Mouse (Mus musculus) liver, embryonic 16.5 days (tissue): ENCODE measurements around the gene Fgfr3. TPM values are rescaled to one million over a fixed set of nuclear protein-coding genes. Genes with fewer than 3 reads are reported as not detected.
A peak's percentile ranks its signal among the peaks of the same experiment; 100 is the strongest.

Experiments used
- ATAC-seq: fragments of 200-750 bp; cut with Nextera tagmentation; 2 replicates; pipeline ENCODE4 v1.8.0; 2017; ENCODE audit warnings: low read depth, mild to moderate bottlenecking, moderate number of reproducible peaks, moderate library complexity
- H3K27ac ChIP-seq: fragments of 300-500 bp; sonication (generic); 2 replicates; pipeline ENCODE4 v1.5.1; 2014; ENCODE audit warnings: mild to moderate bottlenecking, low read length
- H3K27me3 ChIP-seq: fragments of 300-500 bp; sonication (generic); 2 replicates; pipeline ENCODE4 v1.6.1; 2014; ENCODE audit warnings: low read depth, low read length, mixed read lengths; ENCODE audit not compliant: control insufficient read depth, insufficient read depth
- H3K36me3 ChIP-seq: fragments of 300-500 bp; sonication (generic); 2 replicates; pipeline ENCODE4 v1.6.1; 2014; ENCODE audit warnings: mild to moderate bottlenecking; ENCODE audit not compliant: control insufficient read depth, insufficient read depth
- H3K4me1 ChIP-seq: fragments of 300-500 bp; sonication (generic); 2 replicates; pipeline ENCODE4 v1.6.1; 2014; ENCODE audit warnings: low read depth, low read length, mixed read lengths; ENCODE audit not compliant: control insufficient read depth
- H3K4me2 ChIP-seq: fragments of 300-500 bp; sonication (generic); 2 replicates; pipeline ENCODE4 v1.6.1; 2014; ENCODE audit warnings: low read depth, low read length, mixed read lengths
- H3K4me3 ChIP-seq: fragments of 300-500 bp; sonication (generic); 2 replicates; pipeline ENCODE4 v1.5.1; 2014; ENCODE audit warnings: low read depth, mild to moderate bottlenecking, low read length
- H3K9ac ChIP-seq: fragments of 300-500 bp; sonication (generic); 2 replicates; pipeline ENCODE4 v1.6.1; 2014; ENCODE audit warnings: low read depth, low read length
- H3K9me3 ChIP-seq: fragments of 300-500 bp; sonication (generic); replicated peaks from 2 replicates; pipeline ENCODE4 v1.6.1; 2016; ENCODE audit warnings: low read length; ENCODE audit not compliant: control insufficient read depth
- WGBS: fragments of 180-500 bp; shearing (Covaris S2); extraction: QIAGEN DNeasy Blood & Tissue Kit; methylation state at CpG from one replicate; pipeline ENCODE4 v1.1.7; 2014; ENCODE audit not compliant: insufficient replicate concordance; 5-methylcytosine and 5-hydroxymethylcytosine counted together
- polyA plus RNA-seq: library from polyadenylated mRNA; unstranded; fragments of >200 nt; fragmentation: Nextera tagmentation; extraction: Ambion mirVana; gene quantifications from 2 replicates; pipeline ENCODE4 v1.2.1, GENCODE M21; 2015

The Fgfr3 gene
- polyA plus RNA-seq, 1 experiment from 2014 or later: 3.4 TPM

DNA sequence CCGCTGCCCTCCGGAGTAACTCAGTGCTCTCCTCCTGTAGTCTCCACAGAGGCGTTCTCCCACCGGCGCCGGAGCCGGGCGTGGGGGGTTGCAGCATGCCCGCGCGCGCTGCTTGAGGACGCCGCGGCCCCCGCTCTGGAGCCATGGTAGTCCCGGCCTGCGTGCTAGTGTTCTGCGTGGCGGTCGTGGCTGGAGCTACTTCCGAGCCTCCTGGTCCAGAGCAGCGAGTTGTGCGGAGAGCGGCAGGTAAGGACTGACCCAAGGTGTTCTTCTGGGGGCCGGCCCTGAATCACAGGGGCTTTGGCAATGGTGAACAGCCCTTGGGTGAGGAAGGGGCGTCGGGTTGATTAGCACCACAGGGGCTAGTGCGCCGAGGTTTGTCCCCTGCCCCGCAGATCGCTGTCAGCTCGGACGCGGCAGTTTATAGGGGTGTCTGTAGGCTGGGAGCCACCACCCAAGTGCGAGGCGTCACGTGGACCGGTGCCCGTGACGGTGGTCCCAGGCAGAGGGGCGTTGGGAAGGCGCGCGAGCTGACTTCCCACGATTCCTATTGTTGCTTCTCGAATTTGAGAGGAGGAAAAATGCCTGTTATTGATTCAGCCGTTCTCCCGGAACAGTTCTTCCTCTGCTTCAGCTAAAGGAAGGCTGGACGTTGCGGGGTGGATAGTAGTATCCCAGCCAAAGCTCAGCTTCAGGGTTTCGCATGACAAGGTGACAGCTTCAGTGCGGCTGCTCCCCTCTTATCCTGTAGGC, 968 bp downstream of the Fgfr3 start:
- Histone ChIP-seq H3K4me2 (peak overlapping the region; percentile 65), H3K27ac (no peak overlapping the region; the same call in 1 of the 2 replicates), H3K27me3 (peaks cover 54% of the 10 kb centered on the region), H3K4me1 (peaks cover 10% of the 10 kb centered on the region; the same call in 1 of the 2 replicates), H3K9me3 (no peaks in the 10 kb centered on the region), H3K4me3 (peak overlapping the region; percentile 65), H3K9ac (peak overlapping the region; percentile 54), H3K36me3 (no peaks in the 10 kb centered on the region)
- WGBS: under 1% methylated on average over 53 of the region's 53 CpGs
- ATAC-seq: no peak

DNA sequence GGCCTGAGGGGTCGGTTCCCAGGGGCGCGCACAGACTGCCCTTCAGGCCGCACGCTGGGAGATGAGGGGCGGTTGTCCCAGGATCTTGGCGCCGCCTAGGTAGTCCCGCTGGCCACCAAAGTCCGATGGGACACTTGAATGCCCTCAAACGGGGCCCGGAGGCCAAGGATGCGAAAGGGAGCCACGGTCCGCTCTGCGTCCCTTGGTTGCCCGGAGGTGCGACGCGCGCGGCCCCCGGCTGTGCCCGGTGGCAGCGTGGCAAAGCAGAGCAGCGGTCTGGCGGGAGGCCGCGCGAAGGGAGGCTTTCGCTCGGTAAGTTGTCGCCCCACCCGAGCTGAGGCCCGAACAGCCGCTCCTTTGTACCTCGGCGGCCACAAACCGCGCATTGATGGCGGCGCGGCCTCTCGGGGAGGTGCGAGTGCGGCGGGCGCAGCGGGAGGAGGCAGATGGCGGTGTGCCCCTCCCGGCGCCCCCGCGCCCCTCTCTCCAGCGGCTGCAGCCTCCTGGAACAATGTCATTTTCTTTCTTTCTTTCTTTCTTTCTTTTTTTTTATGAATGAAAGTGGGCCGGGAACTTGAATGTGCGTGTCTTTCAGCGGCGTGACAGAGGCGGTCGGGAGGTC, 1.7 kb downstream of the Fgfr3 start:
- peaks cover 54% of the 10 kb centered on the region for H3K27me3 ChIP-seq
- WGBS: under 1% methylated on average over 60 of the region's 61 CpGs
- peaks cover 10% of the 10 kb centered on the region; the same call in 1 of the 2 replicates for H3K4me1 ChIP-seq
- H3K4me2 ChIP-seq: peak overlapping the region; percentile 65
- H3K27ac ChIP-seq: no peak overlapping the region
- H3K4me3 ChIP-seq: peak overlapping the region; percentile 65
- ATAC-seq: no peak
- H3K36me3 ChIP-seq: no peaks in the 10 kb centered on the region
- H3K9ac ChIP-seq: peak overlapping the region; percentile 53
- no peaks in the 10 kb centered on the region for H3K9me3 ChIP-seq

DNA sequence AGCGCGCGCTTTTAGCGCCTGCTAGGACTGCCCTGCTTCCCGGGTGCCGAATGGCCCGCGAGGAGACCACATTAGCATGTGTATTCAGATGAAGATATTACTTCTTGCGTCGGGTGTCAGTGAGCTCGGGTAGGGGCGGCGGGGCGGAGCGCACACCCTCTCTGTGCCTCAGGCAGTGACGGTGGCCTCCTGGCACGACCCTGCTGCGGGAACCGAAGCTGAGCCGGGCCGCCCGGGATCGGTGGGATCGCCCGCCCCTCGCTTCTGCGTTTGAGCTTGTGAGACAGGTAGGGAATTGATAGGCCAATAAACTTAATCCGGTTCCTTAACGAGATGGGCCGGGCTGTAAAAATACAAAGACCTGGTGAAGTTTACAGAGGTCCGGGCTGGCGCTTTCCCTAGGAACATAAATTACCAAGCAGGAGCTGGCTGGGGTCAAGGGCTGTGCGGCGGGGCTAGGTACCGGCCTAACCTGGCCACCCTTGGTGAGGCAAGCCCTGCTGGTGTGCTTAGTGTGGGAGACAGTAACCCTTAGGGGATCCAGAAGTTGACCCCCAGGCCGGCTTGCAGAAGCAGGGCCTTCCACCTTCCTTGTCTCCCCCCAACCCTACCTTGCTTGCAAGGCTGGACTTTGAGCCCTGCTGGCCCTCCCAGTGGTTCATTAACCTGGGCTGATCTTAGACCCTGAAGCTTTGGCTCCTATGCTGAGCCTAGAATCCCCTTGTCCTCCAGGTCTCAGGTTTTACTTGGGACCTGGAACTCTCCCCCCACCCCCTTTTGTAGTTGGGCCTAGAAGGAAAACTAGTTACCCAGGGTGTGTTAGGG, 2.4 kb downstream of the Fgfr3 start:
- Histone ChIP-seq H3K27ac (peak overlapping the region; percentile 35; the same call in 1 of the 2 replicates), H3K4me3 (peak overlapping the region; percentile 65), H3K4me1 (peaks cover 10% of the 10 kb centered on the region; the same call in 1 of the 2 replicates), H3K36me3 (no peaks in the 10 kb centered on the region), H3K4me2 (peak overlapping the region; percentile 65), H3K27me3 (peaks cover 54% of the 10 kb centered on the region), H3K9me3 (no peaks in the 10 kb centered on the region), H3K9ac (no peak overlapping the region)
- peak; percentile 33 for ATAC-seq
- 15% methylated on average over 36 of the region's 36 CpGs for whole genome bisulfite sequencing

DNA sequence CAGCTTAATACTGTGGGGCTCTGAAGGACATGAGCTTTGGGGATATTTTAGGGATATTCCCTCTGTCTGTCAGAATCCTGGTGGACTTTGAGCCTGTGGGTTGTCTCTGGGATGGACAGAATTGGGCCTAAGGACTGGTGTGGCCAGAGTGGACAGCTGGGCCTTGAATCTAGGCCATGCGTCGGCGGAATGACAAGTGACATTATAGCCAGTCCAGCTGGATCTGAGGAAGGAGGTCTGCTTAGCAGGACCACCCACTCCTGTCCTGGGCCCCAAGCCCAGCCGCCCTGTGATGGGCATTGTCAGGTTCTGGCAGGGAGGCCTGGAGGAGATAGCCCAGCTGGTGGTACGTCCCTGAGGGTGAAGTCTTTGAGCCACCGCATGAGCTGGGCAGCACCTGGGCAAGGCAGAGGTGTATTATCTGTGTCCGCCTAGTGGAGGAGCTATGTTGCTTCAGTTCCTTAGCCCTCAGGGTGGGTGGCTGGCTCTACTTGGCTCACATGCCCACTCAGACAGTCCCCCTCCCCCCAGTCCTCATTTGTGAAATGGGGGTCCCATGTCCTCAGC, 4.7 kb downstream of the Fgfr3 start:
- peaks cover 42% of the 10 kb centered on the region for H3K27me3 ChIP-seq

DNA sequence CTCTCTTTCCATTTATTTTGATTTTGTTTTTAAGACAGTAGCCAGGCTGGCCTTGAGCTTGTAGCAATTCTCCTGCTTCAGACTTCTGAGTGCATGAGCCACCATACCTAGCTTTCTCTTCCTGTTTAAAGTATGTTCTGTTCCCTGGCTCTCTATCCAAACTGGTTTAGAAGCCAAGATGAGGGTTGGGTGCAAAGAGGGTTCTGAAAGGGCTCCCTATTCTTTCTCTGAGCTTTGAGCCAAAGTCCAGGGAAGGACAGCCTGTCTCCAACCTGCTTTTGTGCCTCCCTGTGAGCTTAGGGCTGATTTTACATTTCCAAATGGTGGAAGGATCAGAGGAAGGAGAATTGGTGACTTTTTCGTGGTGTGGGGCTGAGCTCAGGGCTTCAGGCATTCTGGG, 5.4 kb downstream of the Fgfr3 start:
- Histone ChIP-seq H3K4me3 (no peak overlapping the region), H3K9ac (no peak overlapping the region), H3K36me3 (no peaks in the 10 kb centered on the region; the same call in 1 of the 2 replicates), H3K9me3 (no peaks in the 10 kb centered on the region), H3K4me1 (peaks cover 7% of the 10 kb centered on the region; the same call in 1 of the 2 replicates), H3K27me3 (peaks cover 35% of the 10 kb centered on the region), H3K4me2 (no peak overlapping the region), H3K27ac (no peak overlapping the region)
- no peak for ATAC-seq
- 50% methylated on average over 1 of the region's 1 CpGs for WGBS

More for the DNA sequence above, 4.7 kb downstream of the Fgfr3 start:
- Histone ChIP-seq H3K4me2 (no peak overlapping the region), H3K36me3 (no peaks in the 10 kb centered on the region; the same call in 1 of the 2 replicates), H3K4me3 (no peak overlapping the region), H3K27ac (no peak overlapping the region), H3K9me3 (no peaks in the 10 kb centered on the region), H3K9ac (no peak overlapping the region), H3K4me1 (peaks cover 7% of the 10 kb centered on the region; the same call in 1 of the 2 replicates)
- 73% methylated on average over 7 of the region's 7 CpGs for WGBS
- no peak for ATAC-seq

DNA sequence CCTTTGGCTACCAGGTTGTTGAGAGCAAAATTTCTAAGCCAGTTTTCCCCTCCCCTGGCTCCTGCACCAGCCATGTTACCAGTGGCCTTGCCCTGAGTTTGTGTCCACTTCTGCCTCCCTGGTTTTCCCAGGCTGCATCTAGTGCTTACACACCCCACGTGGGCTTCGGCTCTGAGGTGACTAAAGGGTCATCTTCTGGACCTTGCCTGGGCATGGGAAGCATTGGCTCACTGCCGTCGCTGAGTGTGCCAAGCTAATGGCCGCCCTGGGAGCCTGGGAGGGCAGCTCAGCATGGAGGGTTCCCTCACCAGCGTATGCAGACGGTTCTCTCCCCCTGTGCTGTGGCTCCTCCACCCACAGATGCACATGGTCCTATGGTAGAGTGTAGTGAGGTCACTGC, 7.4 kb downstream of the Fgfr3 start:
- ATAC-seq: no peak
- H3K27ac ChIP-seq: no peak overlapping the region
- 63% methylated on average over 7 of the region's 7 CpGs for WGBS

DNA sequence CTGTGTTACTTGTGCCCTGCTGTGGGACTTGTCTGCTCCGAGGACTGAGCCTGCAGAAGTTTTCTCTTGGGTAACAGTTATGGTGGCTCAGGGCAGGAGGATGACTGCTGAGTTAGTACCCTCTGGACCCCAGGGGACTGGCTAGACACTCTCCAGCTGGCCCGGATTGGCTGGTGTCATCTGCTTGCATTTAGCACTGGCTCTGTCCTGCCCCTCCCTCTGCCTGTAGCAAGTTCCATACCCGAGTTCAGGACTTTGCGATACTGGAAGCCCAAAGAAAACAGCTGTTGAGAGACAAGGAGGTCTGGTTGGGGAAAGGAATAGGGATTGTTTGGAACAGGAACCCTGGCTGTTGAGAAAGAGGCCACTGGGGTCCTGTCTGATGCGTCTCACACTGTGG, 9.0 kb downstream of the Fgfr3 start:
- H3K4me2 ChIP-seq: no peak overlapping the region
- H3K36me3 ChIP-seq: no peaks in the 10 kb centered on the region; the same call in none of the 2 replicates
- no peaks in the 10 kb centered on the region for H3K9me3 ChIP-seq
- H3K4me3 ChIP-seq: no peak overlapping the region
- no peak overlapping the region for H3K9ac ChIP-seq
- no peak overlapping the region for H3K27ac ChIP-seq
- no peaks in the 10 kb centered on the region for H3K27me3 ChIP-seq
- peaks cover 3% of the 10 kb centered on the region; the same call in 1 of the 2 replicates for H3K4me1 ChIP-seq
- no peak for ATAC-seq
- WGBS: 65% methylated on average over 5 of the region's 5 CpGs

More for the DNA sequence above, 7.4 kb downstream of the Fgfr3 start:
- no peaks in the 10 kb centered on the region; the same call in none of the 2 replicates for H3K36me3 ChIP-seq
- H3K4me3 ChIP-seq: no peak overlapping the region
- no peak overlapping the region for H3K9ac ChIP-seq
- H3K4me2 ChIP-seq: no peak overlapping the region
- peaks cover 4% of the 10 kb centered on the region; the same call in 1 of the 2 replicates for H3K4me1 ChIP-seq
- no peaks in the 10 kb centered on the region for H3K9me3 ChIP-seq
- H3K27me3 ChIP-seq: peaks cover 16% of the 10 kb centered on the region

DNA sequence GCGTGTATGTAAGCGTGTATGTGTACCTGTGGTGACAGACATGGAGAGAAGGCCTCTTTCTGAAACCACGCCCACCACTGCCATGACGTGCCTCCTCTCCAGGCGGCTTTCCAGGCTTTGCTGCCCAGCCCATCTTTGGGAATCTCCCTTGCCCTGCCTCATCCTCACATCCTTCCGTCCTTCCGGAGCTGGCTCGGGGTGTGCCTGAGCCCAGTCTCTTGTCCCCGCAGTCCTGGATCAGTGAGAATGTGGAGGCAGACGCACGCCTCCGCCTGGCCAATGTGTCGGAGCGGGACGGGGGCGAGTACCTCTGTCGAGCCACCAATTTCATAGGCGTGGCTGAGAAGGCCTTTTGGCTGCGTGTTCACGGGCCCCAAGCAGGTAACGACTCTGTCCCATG, 9.6 kb downstream of the Fgfr3 start:
- no peak overlapping the region for H3K9ac ChIP-seq
- H3K4me2 ChIP-seq: no peak overlapping the region
- no peaks in the 10 kb centered on the region; the same call in 1 of the 2 replicates for H3K4me1 ChIP-seq
- no peak overlapping the region for H3K4me3 ChIP-seq
- H3K27me3 ChIP-seq: no peaks in the 10 kb centered on the region
- no peaks in the 10 kb centered on the region for H3K9me3 ChIP-seq
- 74% methylated on average over 21 of the region's 21 CpGs for WGBS
- no peak for ATAC-seq
- H3K27ac ChIP-seq: no peak overlapping the region
- no peaks in the 10 kb centered on the region; the same call in none of the 2 replicates for H3K36me3 ChIP-seq
